Mouse (Mus musculus) right cerebral cortex, postnatal 25 days (tissue): ENCODE measurements around the gene Nat8f2.
A peak's percentile ranks its signal among the peaks of the same experiment; 100 is the strongest.
"Not testable (repeated sequence)": the region's sequence is repeated elsewhere in the genome, so short reads cannot be mapped to it uniquely, and the experiment has no call there.

Experiments used
- DNase-seq: peaks from one replicate; pipeline ENCODE4 v3.0.0; 2022

The Nat8f2 gene

GRCm38 (mm10) chr6:85863136-85863535 lies 5.8 kb downstream of the Nat8f2 start:
- DNase-seq = no peak

GRCm38 (mm10) chr6:85862565-85862964 lies 6.4 kb downstream of the Nat8f2 start:
- no peak for DNase-seq

- DNase-seq = no peak
Measured at GRCm38 (mm10) chr6:85861247-85861646, 7.7 kb downstream of the Nat8f2 start.

- DNase-seq = peak; percentile 56
Measured at GRCm38 (mm10) chr6:85856194-85856678, 12.7 kb downstream of the Nat8f2 start.

GRCm38 (mm10) chr6:85853481-85853880 lies 15.5 kb downstream of the Nat8f2 start:
- DNase-seq = no peak

GRCm38 (mm10) chr6:85851062-85851773 lies 17.7 kb downstream of the Nat8f2 start:
- no peak for DNase-seq

GRCm38 (mm10) chr6:85849240-85849639 lies 19.7 kb downstream of the Nat8f2 start:
- DNase-seq = no peak

- no peak for DNase-seq
Measured at GRCm38 (mm10) chr6:85848140-85848539, 20.8 kb downstream of the Nat8f2 start.

GRCm38 (mm10) chr6:85846921-85847320 lies 22.0 kb downstream of the Nat8f2 start:
- no peak for DNase-seq

GRCm38 (mm10) chr6:85843677-85844458 lies 25.1 kb downstream of the Nat8f2 start:
- DNase-seq = not testable (repeated sequence)

GRCm38 (mm10) chr6:85839982-85840381 lies 29.0 kb downstream of the Nat8f2 start:
- no peak for DNase-seq

- no peak for DNase-seq
Measured at GRCm38 (mm10) chr6:85838674-85839073, 30.3 kb downstream of the Nat8f2 start.

- DNase-seq = not testable (repeated sequence)
Measured at GRCm38 (mm10) chr6:85837307-85837706, 31.7 kb downstream of the Nat8f2 start.

- peak; percentile 37 for DNase-seq
Measured at GRCm38 (mm10) chr6:85836827-85837226, 32.1 kb downstream of the Nat8f2 start.

- DNase-seq = not testable (repeated sequence)
Measured at GRCm38 (mm10) chr6:85836098-85836497, 32.9 kb downstream of the Nat8f2 start.

- DNase-seq = not testable (repeated sequence)
Measured at GRCm38 (mm10) chr6:85835104-85835503, 33.9 kb downstream of the Nat8f2 start.

GRCm38 (mm10) chr6:85834504-85835100 lies 34.4 kb downstream of the Nat8f2 start:
- DNase-seq = not testable (repeated sequence)

GRCm38 (mm10) chr6:85831796-85832321 lies 37.1 kb downstream of the Nat8f2 start, which contains the start of gene Nat8:
TSS of gene Nat8 (minus strand) at chr6:85832082.
- DNase-seq = no peak

GRCm38 (mm10) chr6:85829462-85829861 lies 39.5 kb downstream of the Nat8f2 start:
- no peak for DNase-seq

- no peak for DNase-seq
Measured at GRCm38 (mm10) chr6:85825886-85826285, 43.1 kb downstream of the Nat8f2 start.

GRCm38 (mm10) chr6:85823382-85824090 lies 45.4 kb downstream of the Nat8f2 start:
- DNase-seq = no peak

GRCm38 (mm10) chr6:85822286-85822685 lies 46.7 kb downstream of the Nat8f2 start:
- DNase-seq = no peak

GRCm38 (mm10) chr6:85820837-85821236 lies 48.1 kb downstream of the Nat8f2 start, which contains the start of the genes Nat8f6 and Nat8f5:
TSS of gene Nat8f6 (minus strand) at chr6:85820954.
TSS of gene Nat8f5 (minus strand) at chr6:85820972.
- no peak for DNase-seq
